Mouse (Mus musculus): ENCODE results near the gene Cfap61. TPM values are rescaled to one million over a fixed set of nuclear protein-coding genes. Genes with fewer than 3 reads are reported as not detected.

The Cfap61 gene
- polyA plus RNA-seq, 1 experiment from 2014 or later, result 0.16 TPM

DNA sequence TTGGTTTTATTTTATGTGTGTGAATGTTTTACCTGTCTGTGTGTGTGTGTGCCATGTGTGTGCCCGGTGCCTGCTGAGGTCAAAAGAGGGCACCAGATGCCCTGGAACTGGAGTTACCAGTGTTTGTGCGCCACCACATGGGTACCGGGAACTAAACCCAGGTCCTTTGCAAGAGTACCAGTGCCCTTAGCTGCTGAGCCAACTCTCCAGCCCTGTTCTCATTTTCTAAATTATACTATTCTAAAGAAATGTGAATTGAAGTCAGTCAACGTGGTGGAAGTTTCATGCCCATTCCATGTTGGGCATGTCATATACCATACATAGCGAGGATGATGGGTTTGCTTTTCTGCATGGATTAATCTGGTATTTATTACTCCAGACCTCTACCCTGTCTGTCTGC, 162.9 kb downstream of the Cfap61 start:
- Histone ChIP-seq H3K9ac (ENCODE audit: low read length) (no peak overlapping the region), H3K36me3 (ENCODE audit: control insufficient read depth, insufficient read depth, low read length) (no peaks in the 10 kb centered on the region), H3K27me3 (ENCODE audit: control insufficient read depth, insufficient read depth, low read length) (no peaks in the 10 kb centered on the region), H3K4me2 (replicated peaks; ENCODE audit: low read depth) (no peak overlapping the region), H3K27ac (replicated peaks) (no peak overlapping the region), H3K4me3 (ENCODE audit: low read depth, low read length) (no peak overlapping the region), H3K9me3 (ENCODE audit: control insufficient read depth, low read length) (no peaks in the 10 kb centered on the region), H3K4me1 (replicated peaks; ENCODE audit: control insufficient read depth, insufficient read depth) (no peaks in the 10 kb centered on the region)
- no peak for TF ChIP-seq CTCF (IDR thresholded peaks at IDR 0.05; ENCODE audit: low read depth)
- WGBS, result 95% methylated on average over 5 of the region's 5 CpGs
- ATAC-seq (ENCODE audit: low FRiP score, low TSS enrichment), result no peak
- DNase-seq (ENCODE audit: low spot score), result no peak

DNA sequence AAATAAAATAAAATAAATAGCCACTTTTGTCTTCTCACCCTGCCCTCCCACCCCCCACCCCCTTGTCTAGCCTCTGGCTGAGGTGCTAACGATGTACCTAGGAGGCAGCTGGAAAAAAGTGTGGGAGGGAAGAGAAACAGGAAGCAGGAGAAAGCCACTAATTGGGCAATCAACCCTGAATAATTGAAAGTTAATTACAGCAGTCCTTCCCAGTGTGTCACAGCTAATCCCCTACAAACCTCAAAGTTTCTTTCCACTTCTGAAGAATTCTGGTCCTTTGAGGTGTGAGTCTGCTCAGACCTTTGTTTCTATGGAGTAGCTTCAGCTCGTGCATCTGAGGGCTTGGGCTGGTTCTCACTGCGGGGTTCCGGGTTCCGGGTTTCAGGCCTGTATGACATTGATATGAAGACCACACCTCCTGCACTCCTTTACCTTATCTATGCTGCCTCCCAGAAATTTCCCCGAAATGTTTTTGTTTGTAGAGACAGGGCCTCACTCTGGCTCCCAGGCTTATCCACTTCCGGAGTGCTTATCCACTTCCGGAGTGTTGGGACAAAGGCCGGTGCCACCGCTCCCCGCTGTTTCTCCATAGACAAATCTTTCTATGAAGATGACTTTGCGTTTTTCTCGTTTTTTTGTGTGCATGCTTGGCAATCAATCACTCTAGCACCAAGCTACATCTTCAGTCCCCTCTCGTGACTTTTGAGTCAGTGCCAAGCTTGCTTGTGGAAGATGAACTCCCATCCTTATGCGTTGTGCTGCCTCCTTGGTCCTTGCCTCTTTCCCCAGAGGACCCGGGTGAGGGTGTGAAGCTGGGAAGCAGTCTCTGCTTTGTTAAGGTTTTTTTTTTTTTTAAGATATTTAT, 164.5 kb downstream of the Cfap61 start:
- no peak overlapping the region for H3K27ac ChIP-seq (replicated peaks)
- H3K4me2 ChIP-seq (replicated peaks; ENCODE audit: low read depth), result no peak overlapping the region
- H3K27me3 ChIP-seq (ENCODE audit: control insufficient read depth, insufficient read depth, low read length), result no peaks in the 10 kb centered on the region
- ATAC-seq (ENCODE audit: low FRiP score, low TSS enrichment), result no peak
- no peaks in the 10 kb centered on the region for H3K36me3 ChIP-seq (ENCODE audit: control insufficient read depth, insufficient read depth, low read length)
- no peaks in the 10 kb centered on the region for H3K9me3 ChIP-seq (ENCODE audit: control insufficient read depth, low read length)
- TF ChIP-seq CTCF (IDR thresholded peaks at IDR 0.05; ENCODE audit: low read depth) (no peak), EP300 (optimal IDR thresholded peaks at IDR 0.05) (no peak)
- 58% methylated on average over 16 of the region's 16 CpGs for WGBS
- no peak overlapping the region for H3K4me3 ChIP-seq (ENCODE audit: low read depth, low read length)
- no peak overlapping the region for H3K9ac ChIP-seq (ENCODE audit: low read length)
- DNase-seq (ENCODE audit: low spot score), result no peak
- no peaks in the 10 kb centered on the region for H3K4me1 ChIP-seq (replicated peaks; ENCODE audit: control insufficient read depth, insufficient read depth)

DNA sequence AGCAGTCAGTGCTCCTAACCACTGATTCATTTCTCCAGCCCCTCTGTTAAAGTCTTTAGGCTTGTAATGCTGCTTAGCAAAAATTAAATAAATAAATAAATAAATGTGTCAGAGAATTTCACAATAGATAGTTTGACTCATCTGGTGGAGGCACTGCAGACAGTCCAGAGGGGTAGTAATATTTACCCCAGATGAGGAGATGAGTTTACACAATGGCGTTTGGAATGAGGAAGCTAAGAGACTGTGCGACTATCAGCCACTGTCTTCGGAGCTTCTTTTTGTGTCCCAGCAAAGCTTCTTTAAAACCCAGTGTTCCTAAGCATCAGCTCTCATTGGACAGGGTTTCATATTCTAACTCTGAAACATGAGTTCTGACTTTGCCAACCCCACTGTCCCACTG, 165.3 kb downstream of the Cfap61 start:
- TF ChIP-seq CTCF (IDR thresholded peaks at IDR 0.05; ENCODE audit: low read depth), result no peak
- TF ChIP-seq EP300 (optimal IDR thresholded peaks at IDR 0.05), result no peak
- H3K4me3 ChIP-seq (ENCODE audit: low read depth, low read length), result no peak overlapping the region
- ATAC-seq (ENCODE audit: low FRiP score, low TSS enrichment), result no peak
- H3K9me3 ChIP-seq (ENCODE audit: control insufficient read depth, low read length), result no peaks in the 10 kb centered on the region
- H3K4me1 ChIP-seq (replicated peaks; ENCODE audit: control insufficient read depth, insufficient read depth), result no peaks in the 10 kb centered on the region
- H3K4me2 ChIP-seq (replicated peaks; ENCODE audit: low read depth), result no peak overlapping the region
- H3K27ac ChIP-seq (replicated peaks), result no peak overlapping the region
- no peaks in the 10 kb centered on the region for H3K36me3 ChIP-seq (ENCODE audit: control insufficient read depth, insufficient read depth, low read length)
- WGBS, result 86% methylated on average over 3 of the region's 3 CpGs
- DNase-seq (ENCODE audit: low spot score), result no peak
- no peaks in the 10 kb centered on the region for H3K27me3 ChIP-seq (ENCODE audit: control insufficient read depth, insufficient read depth, low read length)
- no peak overlapping the region for H3K9ac ChIP-seq (ENCODE audit: low read length)

DNA sequence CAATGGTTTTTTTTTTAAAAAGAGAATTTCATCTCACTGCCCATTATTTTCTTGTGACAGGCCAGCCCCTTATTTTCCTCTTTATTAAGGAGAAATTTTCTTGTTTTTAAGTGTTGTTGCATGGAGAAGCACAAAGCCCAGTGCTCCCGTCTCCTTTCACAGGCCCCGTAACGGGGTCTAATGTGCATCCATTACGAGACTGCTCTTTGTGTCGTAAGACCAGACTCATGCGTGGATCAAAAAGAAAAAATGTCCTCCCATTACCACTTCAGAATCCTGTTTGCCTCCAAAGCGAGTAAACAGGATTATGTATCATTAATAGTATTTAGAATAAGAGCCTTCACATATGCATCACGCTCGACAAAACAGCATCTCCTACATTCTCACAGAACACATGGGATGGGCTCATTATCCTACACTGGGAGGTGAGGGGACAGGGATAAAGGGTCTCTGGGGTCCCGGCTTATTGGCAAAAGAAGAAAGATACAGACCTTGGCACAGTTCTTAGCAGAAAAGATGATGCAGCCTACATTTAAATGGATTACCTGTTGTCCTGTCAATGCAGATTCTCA, 166.0 kb downstream of the Cfap61 start:
- no peak overlapping the region for H3K9ac ChIP-seq (ENCODE audit: low read length)
- H3K36me3 ChIP-seq (ENCODE audit: control insufficient read depth, insufficient read depth, low read length), result no peaks in the 10 kb centered on the region
- no peaks in the 10 kb centered on the region for H3K4me1 ChIP-seq (replicated peaks; ENCODE audit: control insufficient read depth, insufficient read depth)
- WGBS, result 81% methylated on average over 10 of the region's 10 CpGs
- no peak for DNase-seq (ENCODE audit: low spot score)
- H3K4me2 ChIP-seq (replicated peaks; ENCODE audit: low read depth), result no peak overlapping the region
- no peak for ATAC-seq (ENCODE audit: low FRiP score, low TSS enrichment)
- TF ChIP-seq EP300 (optimal IDR thresholded peaks at IDR 0.05) (no peak), CTCF (IDR thresholded peaks at IDR 0.05; ENCODE audit: low read depth) (no peak)
- no peaks in the 10 kb centered on the region for H3K27me3 ChIP-seq (ENCODE audit: control insufficient read depth, insufficient read depth, low read length)
- no peak overlapping the region for H3K27ac ChIP-seq (replicated peaks)
- no peak overlapping the region for H3K4me3 ChIP-seq (ENCODE audit: low read depth, low read length)
- no peaks in the 10 kb centered on the region for H3K9me3 ChIP-seq (ENCODE audit: control insufficient read depth, low read length)

DNA sequence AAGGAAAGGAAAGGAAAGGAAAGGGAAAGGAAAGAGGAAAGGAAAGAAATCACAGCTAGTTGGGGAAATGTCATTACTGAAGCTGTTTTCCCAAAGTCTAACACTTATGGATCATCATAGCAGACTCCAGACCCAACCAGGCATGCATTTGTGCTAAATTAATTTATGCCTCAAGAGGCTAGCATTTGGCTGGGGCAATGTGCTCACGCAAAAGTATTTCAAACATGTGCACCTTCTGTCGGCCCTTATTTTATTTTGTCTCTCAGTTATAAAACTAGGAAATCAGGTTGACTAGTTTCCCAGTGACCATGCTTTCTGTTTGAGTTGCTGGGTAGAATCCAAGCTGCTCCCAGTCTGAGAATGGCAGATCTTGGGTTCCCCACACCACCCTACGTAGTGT, 168.0 kb downstream of the Cfap61 start:
- no peak overlapping the region for H3K27ac ChIP-seq (replicated peaks)
- H3K4me3 ChIP-seq (ENCODE audit: low read depth, low read length), result no peak overlapping the region
- TF ChIP-seq CTCF (IDR thresholded peaks at IDR 0.05; ENCODE audit: low read depth), result no peak
- TF ChIP-seq EP300 (optimal IDR thresholded peaks at IDR 0.05), result no peak
- 83% methylated on average over 3 of the region's 3 CpGs for WGBS
- no peak for DNase-seq (ENCODE audit: low spot score)
- no peak for ATAC-seq (ENCODE audit: low FRiP score, low TSS enrichment)
- no peaks in the 10 kb centered on the region for H3K27me3 ChIP-seq (ENCODE audit: control insufficient read depth, insufficient read depth, low read length)
- no peaks in the 10 kb centered on the region for H3K36me3 ChIP-seq (ENCODE audit: control insufficient read depth, insufficient read depth, low read length)
- H3K4me1 ChIP-seq (replicated peaks; ENCODE audit: control insufficient read depth, insufficient read depth), result no peaks in the 10 kb centered on the region
- H3K9me3 ChIP-seq (ENCODE audit: control insufficient read depth, low read length), result no peaks in the 10 kb centered on the region
- H3K9ac ChIP-seq (ENCODE audit: low read length), result no peak overlapping the region
- no peak overlapping the region for H3K4me2 ChIP-seq (replicated peaks; ENCODE audit: low read depth)

DNA sequence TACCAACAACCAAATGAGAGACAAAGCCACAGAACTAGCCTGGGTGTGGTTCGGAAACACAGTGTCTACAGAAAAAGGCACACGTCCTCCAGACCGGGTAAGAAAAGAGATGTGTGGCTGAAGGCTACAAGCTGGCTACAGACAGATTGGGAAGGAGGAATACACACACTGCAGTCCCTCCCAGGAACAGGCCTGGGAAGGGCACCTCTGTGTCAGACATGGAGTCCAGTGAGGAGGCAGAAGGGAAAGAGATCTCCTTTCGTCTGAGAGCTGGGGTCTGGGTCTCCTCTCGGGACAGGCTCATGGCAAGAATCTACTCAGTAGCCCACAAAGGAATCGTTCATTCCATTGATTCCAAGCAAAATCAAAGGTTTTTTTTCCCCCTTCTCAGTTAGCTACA, 170.8 kb downstream of the Cfap61 start:
- Histone ChIP-seq H3K4me3 (ENCODE audit: low read depth, low read length) (no peak overlapping the region), H3K36me3 (ENCODE audit: control insufficient read depth, insufficient read depth, low read length) (no peaks in the 10 kb centered on the region), H3K4me1 (replicated peaks; ENCODE audit: control insufficient read depth, insufficient read depth) (no peaks in the 10 kb centered on the region), H3K9ac (ENCODE audit: low read length) (no peak overlapping the region), H3K27ac (replicated peaks) (no peak overlapping the region), H3K27me3 (ENCODE audit: control insufficient read depth, insufficient read depth, low read length) (no peaks in the 10 kb centered on the region), H3K4me2 (replicated peaks; ENCODE audit: low read depth) (no peak overlapping the region), H3K9me3 (ENCODE audit: control insufficient read depth, low read length) (no peaks in the 10 kb centered on the region)
- no peak for ATAC-seq (ENCODE audit: low FRiP score, low TSS enrichment)
- WGBS, result 62% methylated on average over 6 of the region's 6 CpGs
- DNase-seq (ENCODE audit: low spot score), result no peak
- no peak for TF ChIP-seq CTCF (IDR thresholded peaks at IDR 0.05; ENCODE audit: low read depth)
- TF ChIP-seq EP300 (optimal IDR thresholded peaks at IDR 0.05), result no peak

Measured in stomach, postnatal 0 days (tissue).